Mouse (Mus musculus) MEL (cell line): ENCODE measurements at regions not wholly inside any gene's neighbourhood (a gene's known extent, or its start where the extent isn't known, plus 50 kb on each side); places are given as distances from the start of the nearest gene placed in this dataset.

ENCODE experiments used
- MAX ChIP-seq: IDR thresholded peaks from 2 replicates; pipeline ENCODE4 v1.6.1; 2011; ENCODE audit warnings: low read length, improper control_type of control experiment
- POLR2A ChIP-seq, 2 experiments: IDR thresholded peaks; 2 replicates each; pipeline ENCODE4 v1.6.1; 2011 to 2012; ENCODE audit warnings: low read length in 2 of 2, mild to moderate bottlenecking in 2 of 2, control low read depth in 1 of 2, improper control_type of control experiment in 1 of 2, low read depth in 1 of 2, moderate library complexity in 1 of 2; ENCODE audit not compliant: control insufficient read depth in 1 of 2, insufficient read depth in 1 of 2, poor library complexity in 1 of 2
- TCF12 ChIP-seq: IDR thresholded peaks from 2 replicates; pipeline ENCODE4 v1.6.1; 2014; ENCODE audit warnings: low read depth, mild to moderate bottlenecking, inconsistent platforms, low read length, improper control_type of control experiment, moderate library complexity
- ZC3H11A ChIP-seq: IDR thresholded peaks from 2 replicates; pipeline ENCODE4 v1.6.1; 2012; ENCODE audit warnings: low read depth, mild to moderate bottlenecking, inconsistent platforms, low read length, improper control_type of control experiment

DNA sequence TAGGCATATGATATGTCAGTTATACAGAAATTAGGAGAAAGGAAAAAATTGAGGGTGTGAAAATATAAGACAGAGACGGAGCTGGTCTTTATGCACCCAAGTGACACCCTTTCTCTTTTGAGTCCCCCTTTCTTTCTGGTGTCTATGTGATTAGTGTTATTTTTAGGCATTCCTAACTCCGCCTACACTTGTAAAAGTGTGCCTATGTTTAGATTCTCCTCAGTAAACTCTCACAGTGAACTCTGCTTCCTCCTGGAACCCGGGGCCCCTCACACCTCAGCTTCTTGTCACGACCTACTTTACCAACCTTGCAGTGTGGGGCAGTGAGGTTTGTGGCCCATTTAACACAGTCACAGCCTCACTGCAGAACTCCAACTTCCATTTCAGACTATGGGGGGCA, 88.0 kb downstream of the Hs3st3b1 start:
- TF ChIP-seq ZC3H11A (no peak), MAX (no peak), POLR2A (IDR thresholded peaks at IDR 0.05; ENCODE audit: control insufficient read depth in 1 of 2, insufficient read depth in 1 of 2, low read depth in 1 of 2, low read length in 2 of 2, poor library complexity in 1 of 2) (no peak), TCF12 (no peak)
